Mouse (Mus musculus) forebrain, postnatal 0 days (tissue): ENCODE results near the gene Pop7. TPM values are rescaled to one million over a fixed set of nuclear protein-coding genes. Genes with fewer than 3 reads are reported as not detected.

ENCODE experiments used
- ATAC-seq: fragments of 200-750 bp; cut with Nextera tagmentation; 2 replicates; pipeline ENCODE4 v1.8.0; 2017; ENCODE audit warnings: mild to moderate bottlenecking, moderate library complexity
- DNase-seq: peaks from one replicate; pipeline ENCODE4 v3.0.0-alpha.2; 2015
- H3K27ac ChIP-seq: fragments of 300-500 bp; sonication (generic); 2 replicates; pipeline ENCODE4 v1.5.1; 2014; ENCODE audit warnings: low read depth, mild to moderate bottlenecking, antibody characterized with exemption, low read length, moderate library complexity, mixed read lengths
- H3K27me3 ChIP-seq: fragments of 300-500 bp; sonication (generic); 2 replicates; pipeline ENCODE4 v1.6.1; 2014; ENCODE audit warnings: mild to moderate bottlenecking, low read length, mixed read lengths; ENCODE audit not compliant: insufficient read depth
- H3K36me3 ChIP-seq: fragments of 300-500 bp; sonication (generic); 2 replicates; pipeline ENCODE4 v1.6.1; 2014; ENCODE audit warnings: mild to moderate bottlenecking, moderate library complexity; ENCODE audit not compliant: insufficient read depth
- H3K4me1 ChIP-seq: fragments of 300-500 bp; sonication (generic); 2 replicates; pipeline ENCODE4 v1.6.1; 2014; ENCODE audit warnings: antibody characterized with exemption; ENCODE audit not compliant: insufficient read depth
- H3K4me2 ChIP-seq: fragments of 300-500 bp; sonication (generic); 2 replicates; pipeline ENCODE4 v1.6.1; 2014; ENCODE audit warnings: low read depth, mild to moderate bottlenecking, moderate library complexity
- H3K4me3 ChIP-seq: fragments of 300-500 bp; sonication (generic); 2 replicates; pipeline ENCODE4 v1.5.1; 2014; ENCODE audit warnings: low read depth, low read length, mixed read lengths
- H3K9ac ChIP-seq: fragments of 300-500 bp; sonication (generic); 2 replicates; pipeline ENCODE4 v1.6.1; 2014; ENCODE audit warnings: mild to moderate bottlenecking
- H3K9me3 ChIP-seq: fragments of 300-500 bp; sonication (generic); 2 replicates; pipeline ENCODE4 v1.6.1; 2016; ENCODE audit warnings: low read length
- CTCF ChIP-seq: sonication (generic); IDR thresholded peaks from 2 replicates; pipeline ENCODE4 v1.5.1; 2016; ENCODE audit warnings: antibody characterized with exemption, control low read depth, low read depth
- WGBS: fragments of 180-500 bp; shearing (Covaris S2); extraction: QIAGEN DNeasy Blood & Tissue Kit; methylation state at CpG from one replicate; pipeline ENCODE4 v1.1.7; 2014; 5-methylcytosine and 5-hydroxymethylcytosine counted together
- polyA plus RNA-seq: library from polyadenylated mRNA; unstranded; fragments of >200 nt; fragmentation: Nextera tagmentation; extraction: Ambion mirVana; gene quantifications from 2 replicates; pipeline ENCODE4 v1.2.1, GENCODE M21; 2015
- total RNA-seq: library from RNA; depleted of rRNA; stranded (reverse); fragments of >200 nt; gene quantifications from 2 replicates; pipeline ENCODE4 v1.2.3, GENCODE M21; 2014

The Pop7 gene
- total and polyA plus RNA-seq, 2 experiments from 2014 or later = 79.1 to 99.2 TPM

GRCm38 (mm10) chr5:137521861-137522260 lies 19.5 kb upstream of the Pop7 start:
- Histone ChIP-seq H3K9ac (no peak overlapping the region), H3K27me3 (no peaks in the 10 kb centered on the region), H3K36me3 (peaks cover 87% of the 10 kb centered on the region), H3K4me3 (no peak overlapping the region), H3K9me3 (no peaks in the 10 kb centered on the region), H3K27ac (no peak overlapping the region), H3K4me2 (no peak overlapping the region), H3K4me1 (no peaks in the 10 kb centered on the region)
- DNase-seq (no peak), ATAC-seq (no peak)
- 75% methylated on average over 9 of the region's 9 CpGs for WGBS
- no peak for TF ChIP-seq CTCF

- H3K9ac ChIP-seq = no peak overlapping the region
- no peak for TF ChIP-seq CTCF
- H3K4me2 ChIP-seq = no peak overlapping the region
- H3K4me3 ChIP-seq = no peak overlapping the region
- no peaks in the 10 kb centered on the region for H3K9me3 ChIP-seq
- H3K27ac ChIP-seq = no peak overlapping the region
- H3K36me3 ChIP-seq = peaks cover 71% of the 10 kb centered on the region
- DNase-seq (no peak), ATAC-seq (no peak)
- no peaks in the 10 kb centered on the region for H3K27me3 ChIP-seq
- 91% methylated on average over 27 of the region's 27 CpGs for WGBS
- no peaks in the 10 kb centered on the region for H3K4me1 ChIP-seq
Observed at GRCm38 (mm10) chr5:137519691-137520550, 17.6 kb upstream of the Pop7 start.

DNA sequence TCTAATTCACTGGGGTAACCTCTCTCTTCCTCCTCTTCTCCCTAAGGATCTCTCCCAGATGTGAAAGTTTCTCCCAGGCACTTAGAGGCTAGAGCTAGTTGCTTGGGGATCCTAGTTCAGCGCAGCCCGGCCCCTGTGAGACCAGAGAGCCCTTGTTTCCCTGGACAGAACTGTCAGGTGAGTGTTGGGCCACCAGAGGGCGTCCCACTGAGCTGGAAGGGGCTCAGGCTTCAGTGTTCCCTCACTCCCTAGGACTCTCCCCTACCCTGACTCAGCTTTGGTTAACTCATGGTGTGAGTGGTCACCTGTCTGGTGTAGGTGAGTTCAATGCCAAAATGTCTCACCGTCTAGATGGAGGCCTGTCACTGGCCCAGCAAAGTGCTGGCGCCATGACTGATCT lies 16.1 kb upstream of the Pop7 start, which contains the start of gene Gigyf1:
TSS of gene Gigyf1 (plus strand) at position 113 of the 400 bp plus-strand sequence.
- Histone ChIP-seq H3K27ac (no peak within 1 kb of the TSS), H3K36me3 (peaks cover 61% of the 10 kb centered on the region), H3K9me3 (no peaks in the 10 kb centered on the region), H3K4me2 (no peak within 1 kb of the TSS), H3K27me3 (no peaks in the 10 kb centered on the region), H3K4me3 (no peak within 1 kb of the TSS), H3K9ac (no peak within 1 kb of the TSS), H3K4me1 (no peaks in the 10 kb centered on the region)
- no peak for ATAC-seq
- 78% methylated on average over 5 of the region's 5 CpGs for WGBS
- peak; percentile 59 for TF ChIP-seq CTCF
- no peak for DNase-seq

- Histone ChIP-seq H3K36me3 (peaks cover 25% of the 10 kb centered on the region), H3K27ac (no peak overlapping the region), H3K9ac (no peak overlapping the region), H3K27me3 (no peaks in the 10 kb centered on the region), H3K4me2 (no peak overlapping the region), H3K4me1 (peaks cover 17% of the 10 kb centered on the region; the same call in 1 of the 2 replicates), H3K9me3 (no peaks in the 10 kb centered on the region), H3K4me3 (no peak overlapping the region)
- no peak for TF ChIP-seq CTCF
- 88% methylated on average over 3 of the region's 3 CpGs for WGBS
- ATAC-seq (no peak), DNase-seq (no peak)
Observed at GRCm38 (mm10) chr5:137514811-137515210, 12.5 kb upstream of the Pop7 start.

DNA sequence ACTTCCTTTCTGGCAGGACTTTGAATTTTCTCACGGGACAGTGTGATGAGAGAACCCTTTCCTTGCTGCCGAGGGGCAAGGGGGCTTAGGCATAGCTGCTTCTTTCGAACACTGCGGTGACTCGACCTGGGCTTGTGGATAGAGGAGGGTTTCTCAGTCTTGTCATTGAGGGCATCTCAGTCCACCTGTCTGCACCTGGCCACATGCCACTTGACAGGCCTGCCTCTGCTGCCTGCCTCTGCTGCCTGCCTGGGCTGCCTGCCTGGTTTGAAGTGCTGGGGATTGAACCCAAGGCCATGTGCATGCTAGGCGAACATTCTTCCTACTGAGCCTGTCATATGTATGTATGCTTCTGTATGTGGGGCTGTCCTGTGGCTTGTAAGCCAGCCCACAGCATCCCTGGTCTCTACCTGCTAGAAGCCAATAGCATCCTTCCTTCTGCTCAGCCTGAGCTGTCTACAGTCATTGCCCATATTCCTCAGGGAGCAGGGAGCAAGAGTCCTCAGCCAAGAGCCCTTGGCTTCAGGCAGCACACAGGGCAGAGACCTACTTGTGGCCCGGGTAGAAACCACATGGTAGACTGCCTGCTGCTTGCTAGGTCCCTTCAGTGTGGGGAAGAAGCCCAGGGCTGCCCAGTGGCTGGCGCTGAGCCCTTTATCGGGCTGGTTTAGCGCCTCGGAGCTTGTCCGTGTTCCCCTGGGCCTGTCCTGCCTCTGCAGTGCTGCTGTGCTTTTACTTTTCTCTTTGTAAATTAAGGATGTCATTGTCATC lies 11.8 kb upstream of the Pop7 start:
- Histone ChIP-seq H3K9ac (no peak overlapping the region), H3K27me3 (no peaks in the 10 kb centered on the region), H3K4me3 (no peak overlapping the region), H3K4me2 (no peak overlapping the region), H3K9me3 (no peaks in the 10 kb centered on the region), H3K4me1 (peaks cover 17% of the 10 kb centered on the region; the same call in 1 of the 2 replicates), H3K27ac (peak overlapping the region; percentile 21; the same call in 1 of the 2 replicates), H3K36me3 (peaks cover 18% of the 10 kb centered on the region)
- DNase-seq = no peak
- ATAC-seq = no peak
- no peak for TF ChIP-seq CTCF
- WGBS = 80% methylated on average over 12 of the region's 12 CpGs

DNA sequence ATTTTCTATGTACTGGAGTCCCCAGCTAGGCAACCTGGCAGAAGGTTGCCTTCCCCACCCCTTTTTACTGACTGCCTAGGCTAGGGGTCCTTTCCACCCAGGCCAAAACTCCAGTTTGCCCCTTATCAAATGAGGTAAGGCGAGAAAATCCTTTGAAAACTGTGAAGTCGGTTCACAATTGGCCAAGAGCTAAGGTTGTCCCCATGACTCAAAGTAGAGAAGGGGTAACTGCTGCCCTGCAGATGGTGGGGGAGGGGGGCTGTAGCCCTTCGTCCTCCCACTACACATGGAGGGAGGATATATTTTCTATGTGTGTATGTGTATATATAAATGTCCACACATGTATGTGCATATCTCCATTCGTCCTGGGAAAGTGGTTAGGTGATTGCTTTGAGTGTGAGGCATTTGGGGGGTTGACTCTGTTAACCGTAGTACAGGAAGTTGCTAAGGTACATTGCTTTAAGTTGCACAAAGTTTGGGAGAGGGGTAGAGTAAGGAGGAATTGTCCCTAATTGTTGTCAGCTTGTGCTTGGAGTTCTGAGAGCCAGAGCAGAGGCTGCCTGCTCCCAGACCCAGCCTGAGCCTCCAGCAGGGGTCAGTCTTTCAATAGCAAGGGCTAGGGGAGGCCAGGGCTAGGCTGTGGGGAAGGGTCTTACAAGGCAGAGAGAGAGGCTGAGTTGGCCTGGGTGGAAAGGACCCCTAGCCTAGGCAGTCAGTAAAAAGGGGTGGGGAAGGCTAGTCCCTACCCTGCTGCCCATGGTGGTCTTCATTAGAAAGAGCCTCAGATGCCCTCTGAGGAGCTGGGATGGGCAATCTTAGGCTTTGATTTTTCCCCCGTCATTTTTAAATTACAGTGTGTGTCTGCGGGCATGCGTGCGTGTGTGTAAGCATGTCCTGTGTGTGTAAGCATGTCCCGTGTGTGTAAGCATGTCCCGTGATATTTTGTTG lies 10.8 kb upstream of the Pop7 start:
- no peaks in the 10 kb centered on the region for H3K9me3 ChIP-seq
- ATAC-seq = peak; percentile 42; the same call in 1 of the 2 replicates
- H3K36me3 ChIP-seq = peaks cover 9% of the 10 kb centered on the region
- DNase-seq = no peak
- no peaks in the 10 kb centered on the region for H3K27me3 ChIP-seq
- no peak overlapping the region for H3K9ac ChIP-seq
- peak; percentile 73 for TF ChIP-seq CTCF
- H3K4me2 ChIP-seq = no peak overlapping the region
- peaks cover 17% of the 10 kb centered on the region; the same call in 1 of the 2 replicates for H3K4me1 ChIP-seq
- H3K4me3 ChIP-seq = no peak overlapping the region
- WGBS = 78% methylated on average over 11 of the region's 11 CpGs
- no peak overlapping the region for H3K27ac ChIP-seq
